Mouse (Mus musculus): ENCODE data around the gene Lrit3. TPM values are rescaled to one million over a fixed set of nuclear protein-coding genes. Genes with fewer than 3 reads are reported as not detected.

Gene Lrit3
- polyA plus RNA-seq, 1 experiment from 2014 or later: not detected

DNA sequence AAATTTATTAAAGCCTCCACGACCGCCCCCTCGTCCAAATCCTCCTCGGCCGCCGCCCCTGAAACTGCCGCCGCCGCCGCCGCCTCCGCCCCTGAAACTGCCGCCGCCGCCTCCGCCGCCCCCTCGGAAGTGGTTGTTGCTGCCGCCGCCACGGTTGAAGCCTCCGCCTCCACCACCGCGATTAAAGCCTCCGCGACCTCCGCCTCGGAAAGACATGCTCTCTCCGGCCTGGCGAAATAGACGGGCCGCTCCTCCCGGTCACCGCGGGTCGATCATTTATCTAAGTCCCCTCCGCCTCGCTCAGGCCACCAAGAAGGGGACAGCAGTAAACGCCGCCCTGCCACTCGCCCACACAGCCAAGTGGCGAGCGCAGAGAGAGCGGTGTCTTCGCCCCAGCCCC lies 26.8 kb upstream of the Lrit3 start:
- WGBS (ENCODE audit: insufficient replicate concordance): 1% methylated on average over 37 of the region's 45 CpGs
- Histone ChIP-seq H3K4me3 (ENCODE audit: low read depth, low read length) (peak overlapping the region; percentile 82), H3K27me3 (ENCODE audit: control insufficient read depth, insufficient read depth, low read length) (no peaks in the 10 kb centered on the region), H3K4me2 (peak overlapping the region; percentile 76), H3K9me3 (replicated peaks; ENCODE audit: control insufficient read depth, low read length) (no peaks in the 10 kb centered on the region), H3K36me3 (ENCODE audit: control insufficient read depth, insufficient read depth, low read length) (peaks cover 6% of the 10 kb centered on the region; the same call in 1 of the 2 replicates), H3K9ac (ENCODE audit: low read depth, low read length) (peak overlapping the region; percentile 85), H3K27ac (ENCODE audit: low read depth, low read length) (peak overlapping the region; percentile 84), H3K4me1 (ENCODE audit: control insufficient read depth, insufficient read depth, low read length) (peaks cover 10% of the 10 kb centered on the region)
- ATAC-seq (replicated peaks; ENCODE audit: insufficient number of reproducible peaks, low FRiP score, low TSS enrichment): no peak

DNA sequence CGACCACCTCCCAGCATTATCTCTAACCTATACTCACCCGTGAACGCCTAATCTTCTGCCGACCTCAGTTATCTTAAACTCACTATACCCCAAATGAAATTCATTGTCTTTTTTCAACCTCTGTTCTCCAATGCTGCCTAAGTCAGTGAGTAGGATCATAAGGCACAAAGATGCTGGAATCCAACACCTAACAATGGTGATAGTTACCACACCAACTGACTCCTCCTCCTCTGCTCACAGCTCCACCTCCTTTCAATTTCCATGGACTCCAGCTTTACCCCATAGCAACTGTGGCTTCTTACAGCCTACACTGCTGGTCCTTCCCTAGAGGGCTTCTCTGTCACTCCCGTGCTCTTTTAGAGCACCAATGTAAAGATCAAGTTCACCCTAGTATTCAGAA lies 23.9 kb upstream of the Lrit3 start:
- H3K27me3 ChIP-seq (ENCODE audit: control insufficient read depth, insufficient read depth, low read length): no peaks in the 10 kb centered on the region
- H3K4me1 ChIP-seq (ENCODE audit: control insufficient read depth, insufficient read depth, low read length): peaks cover 9% of the 10 kb centered on the region
- WGBS (ENCODE audit: insufficient replicate concordance): 88% methylated on average over 5 of the region's 5 CpGs
- H3K9ac ChIP-seq (ENCODE audit: low read depth, low read length): no peak overlapping the region
- ATAC-seq (replicated peaks; ENCODE audit: insufficient number of reproducible peaks, low FRiP score, low TSS enrichment): no peak
- no peak overlapping the region for H3K4me3 ChIP-seq (ENCODE audit: low read depth, low read length)
- H3K36me3 ChIP-seq (ENCODE audit: control insufficient read depth, insufficient read depth, low read length): peaks cover 13% of the 10 kb centered on the region
- no peaks in the 10 kb centered on the region for H3K9me3 ChIP-seq (replicated peaks; ENCODE audit: control insufficient read depth, low read length)
- no peak overlapping the region for H3K4me2 ChIP-seq
- no peak overlapping the region for H3K27ac ChIP-seq (ENCODE audit: low read depth, low read length)

DNA sequence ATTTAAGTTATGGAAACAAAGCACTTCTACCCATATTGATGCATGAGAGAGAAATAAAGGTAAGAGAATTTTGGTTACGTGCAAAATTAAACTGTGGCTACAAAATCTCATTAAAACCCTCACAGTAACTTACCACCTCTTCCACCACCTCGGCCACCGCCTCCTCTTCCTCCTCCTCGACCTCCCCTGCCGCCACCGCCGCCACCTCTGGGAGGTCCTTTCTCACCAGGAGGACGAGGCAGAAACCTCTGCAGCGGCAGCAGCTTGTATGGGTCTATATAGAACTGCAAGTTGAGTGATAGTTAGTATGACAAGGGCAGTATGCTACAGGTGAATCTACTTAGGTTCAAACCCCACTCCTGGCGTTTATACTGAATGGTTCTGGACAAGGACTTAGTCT lies 22.9 kb upstream of the Lrit3 start:
- Histone ChIP-seq H3K4me3 (ENCODE audit: low read depth, low read length) (no peak overlapping the region), H3K4me2 (no peak overlapping the region), H3K27me3 (ENCODE audit: control insufficient read depth, insufficient read depth, low read length) (no peaks in the 10 kb centered on the region), H3K27ac (ENCODE audit: low read depth, low read length) (no peak overlapping the region), H3K9ac (ENCODE audit: low read depth, low read length) (no peak overlapping the region), H3K4me1 (ENCODE audit: control insufficient read depth, insufficient read depth, low read length) (peaks cover 9% of the 10 kb centered on the region), H3K36me3 (ENCODE audit: control insufficient read depth, insufficient read depth, low read length) (peaks cover 13% of the 10 kb centered on the region), H3K9me3 (replicated peaks; ENCODE audit: control insufficient read depth, low read length) (no peaks in the 10 kb centered on the region)
- 86% methylated on average over 10 of the region's 10 CpGs for WGBS (ENCODE audit: insufficient replicate concordance)
- ATAC-seq (replicated peaks; ENCODE audit: insufficient number of reproducible peaks, low FRiP score, low TSS enrichment): no peak

DNA sequence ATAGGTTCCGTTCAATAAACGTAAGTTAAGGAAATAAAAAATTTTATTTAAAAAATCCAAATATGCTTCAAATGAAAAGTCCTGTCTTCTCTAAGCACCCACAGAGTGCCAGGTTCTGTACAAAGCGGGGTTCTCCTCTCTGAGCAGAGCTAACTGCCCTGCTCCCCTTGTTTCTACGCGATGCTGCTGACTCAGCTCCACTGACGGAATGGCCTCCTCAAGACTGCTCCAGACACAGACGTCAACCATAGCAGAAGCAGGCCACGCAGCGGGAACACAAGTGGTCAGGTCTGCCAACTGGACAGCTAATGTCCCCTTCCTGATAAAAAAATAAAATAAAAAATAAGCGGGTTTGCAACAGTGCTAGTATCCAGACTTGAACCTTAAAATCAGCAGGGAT lies 21.1 kb upstream of the Lrit3 start:
- Histone ChIP-seq H3K4me2 (no peak overlapping the region), H3K36me3 (ENCODE audit: control insufficient read depth, insufficient read depth, low read length) (peaks cover 13% of the 10 kb centered on the region), H3K4me1 (ENCODE audit: control insufficient read depth, insufficient read depth, low read length) (peaks cover 7% of the 10 kb centered on the region), H3K9me3 (replicated peaks; ENCODE audit: control insufficient read depth, low read length) (no peaks in the 10 kb centered on the region), H3K27ac (ENCODE audit: low read depth, low read length) (no peak overlapping the region), H3K4me3 (ENCODE audit: low read depth, low read length) (no peak overlapping the region), H3K9ac (ENCODE audit: low read depth, low read length) (no peak overlapping the region), H3K27me3 (ENCODE audit: control insufficient read depth, insufficient read depth, low read length) (no peaks in the 10 kb centered on the region)
- WGBS (ENCODE audit: insufficient replicate concordance): 91% methylated on average over 10 of the region's 10 CpGs
- no peak for ATAC-seq (replicated peaks; ENCODE audit: insufficient number of reproducible peaks, low FRiP score, low TSS enrichment)

DNA sequence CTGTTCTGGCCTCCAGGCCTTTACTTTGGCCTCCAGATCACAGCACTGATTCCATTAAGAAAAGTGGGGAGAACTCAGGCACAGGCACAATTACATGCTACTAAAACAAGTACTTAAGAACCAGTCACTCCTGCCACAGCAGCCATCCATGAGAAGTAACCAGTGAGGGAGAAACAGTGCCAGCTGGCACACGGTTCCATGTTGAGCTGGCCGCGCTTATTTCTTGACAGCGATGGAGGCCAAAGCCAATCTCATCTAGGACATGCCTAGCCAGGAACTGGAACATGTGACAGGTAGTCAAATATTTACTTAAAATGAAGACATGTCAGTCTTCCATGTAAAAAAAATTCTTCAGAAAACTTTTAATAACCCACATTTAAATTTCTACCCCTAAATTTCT lies 20.3 kb upstream of the Lrit3 start:
- Histone ChIP-seq H3K27ac (ENCODE audit: low read depth, low read length) (no peak overlapping the region), H3K9me3 (replicated peaks; ENCODE audit: control insufficient read depth, low read length) (no peaks in the 10 kb centered on the region), H3K9ac (ENCODE audit: low read depth, low read length) (no peak overlapping the region), H3K4me2 (no peak overlapping the region), H3K36me3 (ENCODE audit: control insufficient read depth, insufficient read depth, low read length) (peaks cover 13% of the 10 kb centered on the region), H3K4me3 (ENCODE audit: low read depth, low read length) (no peak overlapping the region), H3K27me3 (ENCODE audit: control insufficient read depth, insufficient read depth, low read length) (no peaks in the 10 kb centered on the region), H3K4me1 (ENCODE audit: control insufficient read depth, insufficient read depth, low read length) (no peaks in the 10 kb centered on the region; the same call in 1 of the 2 replicates)
- 95% methylated on average over 4 of the region's 4 CpGs for WGBS (ENCODE audit: insufficient replicate concordance)
- no peak for ATAC-seq (replicated peaks; ENCODE audit: insufficient number of reproducible peaks, low FRiP score, low TSS enrichment)

DNA sequence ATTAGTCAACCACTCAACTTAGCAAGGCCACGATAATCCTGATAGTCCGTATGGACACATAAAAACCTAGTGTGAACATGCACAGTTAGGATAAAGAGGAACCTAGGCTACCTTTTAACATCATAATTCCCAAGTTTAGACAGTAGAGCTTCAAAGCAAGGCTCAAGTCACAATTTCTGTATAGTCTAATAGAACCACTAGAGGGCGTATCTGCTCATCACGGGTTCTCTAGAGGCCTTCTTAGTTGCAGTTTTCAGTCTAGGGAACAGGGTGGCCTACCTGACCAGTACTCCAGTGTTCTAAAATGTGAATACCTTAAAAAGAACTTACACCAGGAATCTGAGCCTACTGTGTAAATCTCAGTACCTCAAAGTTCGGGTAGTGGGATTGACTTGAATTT lies 19.5 kb upstream of the Lrit3 start:
- H3K36me3 ChIP-seq (ENCODE audit: control insufficient read depth, insufficient read depth, low read length): peaks cover 13% of the 10 kb centered on the region
- WGBS (ENCODE audit: insufficient replicate concordance): 54% methylated on average over 5 of the region's 5 CpGs

DNA sequence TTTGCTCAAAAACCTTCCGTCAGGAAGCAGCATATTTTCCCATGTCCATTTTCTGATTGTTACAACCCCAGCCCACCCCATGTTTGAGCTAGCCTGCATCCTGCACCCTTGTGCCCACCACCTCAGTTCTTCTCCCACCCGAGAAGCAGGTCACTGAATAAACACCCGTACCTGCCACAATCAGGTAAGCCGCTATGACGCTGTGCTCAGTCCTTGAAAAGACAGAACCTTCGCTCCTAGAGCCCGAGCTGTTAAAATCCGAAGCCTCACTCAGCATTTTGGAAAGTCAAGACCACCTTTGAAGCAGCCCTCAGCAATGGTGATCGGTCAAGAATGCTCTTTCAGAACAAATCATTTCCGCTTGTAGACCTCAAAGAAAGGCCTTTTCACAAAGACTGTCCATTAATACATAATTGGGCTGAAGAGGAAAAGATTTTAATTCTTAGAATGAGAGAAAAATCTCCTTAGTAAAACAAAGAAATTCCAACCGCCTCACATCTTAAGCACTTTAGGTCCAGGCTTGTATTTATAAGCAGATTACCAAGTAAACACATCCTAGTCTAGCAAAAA lies 18.5 kb upstream of the Lrit3 start, which contains the start of gene Rrh:
Rrh (minus strand) TSS at position 382 of the 570 bp plus-strand sequence.
- Histone ChIP-seq H3K36me3 (ENCODE audit: control insufficient read depth, insufficient read depth, low read length) (peaks cover 13% of the 10 kb centered on the region), H3K4me3 (ENCODE audit: low read depth, low read length) (no peak within 1 kb of the TSS), H3K27me3 (ENCODE audit: control insufficient read depth, insufficient read depth, low read length) (no peaks in the 10 kb centered on the region), H3K9me3 (replicated peaks; ENCODE audit: control insufficient read depth, low read length) (no peaks in the 10 kb centered on the region), H3K4me2 (no peak within 1 kb of the TSS), H3K4me1 (ENCODE audit: control insufficient read depth, insufficient read depth, low read length) (no peaks in the 10 kb centered on the region), H3K9ac (ENCODE audit: low read depth, low read length) (no peak within 1 kb of the TSS), H3K27ac (ENCODE audit: low read depth, low read length) (no peak within 1 kb of the TSS)
- ATAC-seq (replicated peaks; ENCODE audit: insufficient number of reproducible peaks, low FRiP score, low TSS enrichment): no peak
- 92% methylated on average over 11 of the region's 11 CpGs for whole genome bisulfite sequencing (ENCODE audit: insufficient replicate concordance)

More for the DNA sequence above, 19.5 kb upstream of the Lrit3 start:
- no peaks in the 10 kb centered on the region for H3K27me3 ChIP-seq (ENCODE audit: control insufficient read depth, insufficient read depth, low read length)
- H3K4me1 ChIP-seq (ENCODE audit: control insufficient read depth, insufficient read depth, low read length): no peaks in the 10 kb centered on the region
- ATAC-seq (replicated peaks; ENCODE audit: insufficient number of reproducible peaks, low FRiP score, low TSS enrichment): no peak
- H3K4me3 ChIP-seq (ENCODE audit: low read depth, low read length): no peak overlapping the region
- no peak overlapping the region for H3K4me2 ChIP-seq
- H3K9me3 ChIP-seq (replicated peaks; ENCODE audit: control insufficient read depth, low read length): no peaks in the 10 kb centered on the region
- no peak overlapping the region for H3K27ac ChIP-seq (ENCODE audit: low read depth, low read length)
- H3K9ac ChIP-seq (ENCODE audit: low read depth, low read length): no peak overlapping the region

DNA sequence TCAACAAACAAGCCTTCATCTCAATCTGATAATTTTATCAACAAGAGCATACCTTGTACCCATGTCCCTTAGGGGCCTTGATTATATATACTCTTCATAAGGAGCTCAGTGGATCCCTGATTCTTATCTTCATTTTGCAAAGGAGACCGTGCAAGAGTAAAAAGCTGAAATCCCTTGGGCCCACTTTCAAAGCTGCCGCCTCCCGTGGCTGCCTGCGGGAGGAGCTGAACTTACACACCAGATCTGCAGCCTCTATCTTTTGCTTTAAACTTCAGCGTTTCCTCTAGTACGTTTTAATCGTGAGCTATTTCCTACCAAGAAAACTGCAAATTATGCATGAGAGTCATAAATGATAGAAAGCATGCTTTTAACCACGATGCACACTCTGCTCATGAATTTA lies 17.9 kb upstream of the Lrit3 start:
- H3K9me3 ChIP-seq (replicated peaks; ENCODE audit: control insufficient read depth, low read length): no peaks in the 10 kb centered on the region
- H3K27ac ChIP-seq (ENCODE audit: low read depth, low read length): no peak overlapping the region
- no peak overlapping the region for H3K9ac ChIP-seq (ENCODE audit: low read depth, low read length)
- no peaks in the 10 kb centered on the region for H3K27me3 ChIP-seq (ENCODE audit: control insufficient read depth, insufficient read depth, low read length)
- no peak overlapping the region for H3K4me3 ChIP-seq (ENCODE audit: low read depth, low read length)
- H3K4me2 ChIP-seq: no peak overlapping the region
- 73% methylated on average over 8 of the region's 8 CpGs for WGBS (ENCODE audit: insufficient replicate concordance)
- peaks cover 13% of the 10 kb centered on the region for H3K36me3 ChIP-seq (ENCODE audit: control insufficient read depth, insufficient read depth, low read length)
- no peaks in the 10 kb centered on the region for H3K4me1 ChIP-seq (ENCODE audit: control insufficient read depth, insufficient read depth, low read length)
- ATAC-seq (replicated peaks; ENCODE audit: insufficient number of reproducible peaks, low FRiP score, low TSS enrichment): no peak

DNA sequence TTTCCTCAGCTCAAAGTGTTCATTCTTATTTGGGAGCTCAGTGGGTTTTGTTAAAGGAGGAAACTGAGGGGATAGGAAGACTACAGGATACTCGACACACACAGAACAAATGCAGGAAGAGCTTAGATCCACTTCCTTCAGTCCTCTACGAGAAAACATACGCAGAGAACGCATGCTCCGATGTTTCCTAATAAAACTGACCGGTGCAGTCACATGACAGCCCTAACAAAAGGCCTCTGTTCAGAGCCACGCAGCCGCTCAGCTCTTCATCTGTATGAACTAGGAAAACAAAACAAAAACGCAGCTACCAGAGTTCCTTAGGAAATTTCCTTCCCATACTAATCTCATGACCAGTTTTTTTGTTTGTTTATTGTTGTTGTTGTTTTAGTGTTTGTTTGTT lies 17.0 kb upstream of the Lrit3 start:
- ATAC-seq (replicated peaks; ENCODE audit: insufficient number of reproducible peaks, low FRiP score, low TSS enrichment): no peak
- Histone ChIP-seq H3K4me3 (ENCODE audit: low read depth, low read length) (no peak overlapping the region), H3K36me3 (ENCODE audit: control insufficient read depth, insufficient read depth, low read length) (peaks cover 7% of the 10 kb centered on the region; the same call in 1 of the 2 replicates), H3K27me3 (ENCODE audit: control insufficient read depth, insufficient read depth, low read length) (no peaks in the 10 kb centered on the region), H3K9ac (ENCODE audit: low read depth, low read length) (no peak overlapping the region), H3K4me2 (no peak overlapping the region), H3K9me3 (replicated peaks; ENCODE audit: control insufficient read depth, low read length) (no peaks in the 10 kb centered on the region), H3K27ac (ENCODE audit: low read depth, low read length) (no peak overlapping the region), H3K4me1 (ENCODE audit: control insufficient read depth, insufficient read depth, low read length) (no peaks in the 10 kb centered on the region)
- WGBS (ENCODE audit: insufficient replicate concordance): 55% methylated on average over 9 of the region's 9 CpGs

Data from heart, embryonic 11.5 days (tissue).